Mouse (Mus musculus) olfactory bulb, adult 2 months (tissue): ENCODE measurements at regions not wholly inside any gene's neighbourhood (a gene's known extent, or its start where the extent isn't known, plus 50 kb on each side); places are given as distances from the start of the nearest gene placed in this dataset.

Source experiments
- CTCF ChIP-seq: fragments of 200-500 bp; IDR thresholded peaks from 2 replicates; pipeline ENCODE4 v1.5.1; 2012; ENCODE audit warnings: low read depth, mild to moderate bottlenecking, low read length, moderate library complexity; ENCODE audit not compliant: insufficient read depth
- POLR2A ChIP-seq: fragments of 200-500 bp; IDR thresholded peaks from 2 replicates; pipeline ENCODE4 v1.6.1; 2012; ENCODE audit warnings: mild to moderate bottlenecking, low read depth, low read length, moderate library complexity; ENCODE audit not compliant: insufficient read depth

DNA sequence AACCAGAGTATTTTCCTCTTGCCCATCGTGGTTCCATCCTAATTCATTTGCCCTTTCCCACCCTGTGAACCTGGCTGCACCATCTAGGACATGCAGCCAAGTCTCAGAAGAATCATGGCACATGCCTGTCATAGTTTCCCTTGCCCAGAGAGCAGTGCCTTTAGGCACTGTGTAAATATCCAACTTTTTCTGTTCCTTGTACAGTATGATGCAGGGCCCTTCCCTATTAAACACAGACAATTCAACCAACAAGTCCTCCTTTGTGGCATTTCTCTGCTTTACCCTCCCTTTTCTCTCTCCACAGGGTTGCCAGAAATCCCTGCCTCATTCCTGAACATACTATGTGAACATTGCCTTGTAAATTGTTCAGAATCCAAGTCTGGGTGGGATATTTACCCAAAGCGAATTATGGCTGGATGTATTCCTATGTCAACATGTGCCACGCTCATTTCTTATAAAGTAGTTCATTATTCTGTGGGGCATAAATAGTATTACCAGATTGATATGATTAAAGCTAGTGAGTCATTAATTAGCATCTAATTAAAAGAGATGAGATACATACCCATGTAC is 349.1 kb downstream of the Insc start:
- no peak for TF ChIP-seq CTCF
- no peak for TF ChIP-seq POLR2A
